Mouse (Mus musculus) myocyte (in vitro differentiated cells): ENCODE measurements at regions not wholly inside any gene's neighbourhood (a gene's known extent, or its start where the extent isn't known, plus 50 kb on each side); places are given as distances from the start of the nearest gene placed in this dataset.

Experiments used
- H3K27me3 ChIP-seq: one replicate; pipeline ENCODE4 v1.6.1; 2011; ENCODE audit not compliant: control insufficient read depth, insufficient read depth, insufficient read length
- H3K36me3 ChIP-seq: one replicate; pipeline ENCODE4 v1.6.1; 2011; ENCODE audit not compliant: control insufficient read depth, insufficient read depth
- H3K4me2 ChIP-seq: one replicate; pipeline ENCODE4 v1.6.1; 2011; ENCODE audit warnings: low read depth, control low read depth
- H3K4me3 ChIP-seq: one replicate; pipeline ENCODE4 v1.5.1; 2011; ENCODE audit warnings: mild to moderate bottlenecking, control low read depth, moderate library complexity
- H3K79me2 ChIP-seq: one replicate; pipeline ENCODE4 v1.6.1; 2011; ENCODE audit not compliant: control insufficient read depth, insufficient read depth
- H3ac ChIP-seq: one replicate; pipeline ENCODE4 v1.6.1; 2011; ENCODE audit not compliant: control insufficient read depth, insufficient read length
- CEBPB ChIP-seq: IDR thresholded peaks from 2 replicates; pipeline ENCODE4 v1.6.1; 2011; ENCODE audit warnings: mild to moderate bottlenecking, moderate library complexity; ENCODE audit not compliant: poor library complexity, insufficient read depth, severe bottlenecking
- E2F4 ChIP-seq: IDR thresholded peaks from one replicate; pipeline ENCODE4 v1.6.1; 2011; ENCODE audit warnings: mild to moderate bottlenecking, control low read depth, moderate library complexity; ENCODE audit not compliant: insufficient read depth
- MAX ChIP-seq: IDR thresholded peaks from one replicate; pipeline ENCODE4 v1.6.1; 2011; ENCODE audit warnings: low read depth, mild to moderate bottlenecking, control low read depth
- MYOD1 ChIP-seq, 3 experiments: IDR thresholded peaks; one replicate each; pipeline ENCODE4 v1.6.1; 2011; ENCODE audit warnings: control low read depth in 2 of 3, low read depth in 2 of 3, mild to moderate bottlenecking in 2 of 3, moderate library complexity in 1 of 3; ENCODE audit not compliant: insufficient read length in 2 of 3, control insufficient read depth in 1 of 3
- MYOG ChIP-seq, 3 experiments: IDR thresholded peaks; one replicate each; pipeline ENCODE4 v1.6.1; 2011; ENCODE audit warnings: control low read depth in 2 of 3, low read depth in 2 of 3, mild to moderate bottlenecking in 2 of 3; ENCODE audit not compliant: insufficient read length in 2 of 3, control insufficient read depth in 1 of 3, insufficient read depth in 1 of 3
- POLR2A ChIP-seq: IDR thresholded peaks from one replicate; pipeline ENCODE4 v1.6.1; 2011; ENCODE audit warnings: low read depth, mild to moderate bottlenecking, control low read depth, moderate library complexity; ENCODE audit not compliant: insufficient read length
- POLR2AphosphoS2 ChIP-seq: IDR thresholded peaks from one replicate; pipeline ENCODE4 v1.6.1; 2011; ENCODE audit warnings: low read depth, control low read depth; ENCODE audit not compliant: insufficient read length
- REST ChIP-seq: IDR thresholded peaks from one replicate; pipeline ENCODE4 v1.6.1; 2011; ENCODE audit warnings: mild to moderate bottlenecking, control low read depth, moderate library complexity; ENCODE audit not compliant: insufficient read depth, insufficient read length
- SRF ChIP-seq: IDR thresholded peaks from one replicate; pipeline ENCODE4 v1.6.1; 2011; ENCODE audit warnings: low read depth; ENCODE audit not compliant: control insufficient read depth, insufficient read length
- TCF12 ChIP-seq: IDR thresholded peaks from one replicate; pipeline ENCODE4 v1.6.1; 2011; ENCODE audit warnings: mild to moderate bottlenecking, control low read depth; ENCODE audit not compliant: poor library complexity, insufficient read depth, severe bottlenecking
- TCF3 ChIP-seq: IDR thresholded peaks from one replicate; pipeline ENCODE4 v1.6.1; 2011; ENCODE audit warnings: low read depth, control low read depth; ENCODE audit not compliant: insufficient read length
- USF1 ChIP-seq: IDR thresholded peaks from one replicate; pipeline ENCODE4 v1.6.1; 2011; ENCODE audit warnings: low read depth, mild to moderate bottlenecking, control low read depth, moderate library complexity

DNA sequence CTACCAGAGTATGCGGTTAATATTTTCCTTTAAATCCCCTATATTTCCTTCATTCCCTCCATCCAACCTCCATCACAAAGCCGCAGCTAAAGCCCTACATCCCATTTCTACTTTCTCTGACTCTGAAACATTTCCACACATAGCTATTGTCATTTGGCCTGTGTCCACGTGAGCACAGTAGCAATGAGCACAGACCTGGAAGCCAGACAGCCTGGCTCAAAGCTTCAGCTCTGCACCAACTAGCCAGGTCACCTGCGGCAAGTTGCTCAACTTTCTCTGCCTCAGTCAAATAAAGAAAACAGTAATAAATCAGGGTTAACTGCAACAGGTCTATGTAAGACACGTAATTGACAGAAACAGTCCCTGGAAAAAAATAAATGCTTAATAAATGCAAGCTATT, 247.8 kb upstream of the Maf start:
- H3K4me2 ChIP-seq: no peak overlapping the region
- H3K4me3 ChIP-seq: no peak overlapping the region
- TF ChIP-seq MYOG (IDR thresholded peaks at IDR 0.05; ENCODE audit: control insufficient read depth in 1 of 3, insufficient read depth in 1 of 3, insufficient read length in 2 of 3, low read depth in 2 of 3) (no peak), E2F4 (no peak), MAX (no peak), MYOD1 (IDR thresholded peaks at IDR 0.05; ENCODE audit: control insufficient read depth in 1 of 3, insufficient read length in 2 of 3, low read depth in 2 of 3) (no peak), USF1 (no peak), CEBPB (no peak), TCF12 (no peak), TCF3 (no peak), SRF (no peak), POLR2A (no peak), REST (no peak), POLR2AphosphoS2 (no peak)
- no peaks in the 10 kb centered on the region for H3K79me2 ChIP-seq
- H3K27me3 ChIP-seq: no peaks in the 10 kb centered on the region
- H3K36me3 ChIP-seq: no peaks in the 10 kb centered on the region
- no peak overlapping the region for H3ac ChIP-seq

DNA sequence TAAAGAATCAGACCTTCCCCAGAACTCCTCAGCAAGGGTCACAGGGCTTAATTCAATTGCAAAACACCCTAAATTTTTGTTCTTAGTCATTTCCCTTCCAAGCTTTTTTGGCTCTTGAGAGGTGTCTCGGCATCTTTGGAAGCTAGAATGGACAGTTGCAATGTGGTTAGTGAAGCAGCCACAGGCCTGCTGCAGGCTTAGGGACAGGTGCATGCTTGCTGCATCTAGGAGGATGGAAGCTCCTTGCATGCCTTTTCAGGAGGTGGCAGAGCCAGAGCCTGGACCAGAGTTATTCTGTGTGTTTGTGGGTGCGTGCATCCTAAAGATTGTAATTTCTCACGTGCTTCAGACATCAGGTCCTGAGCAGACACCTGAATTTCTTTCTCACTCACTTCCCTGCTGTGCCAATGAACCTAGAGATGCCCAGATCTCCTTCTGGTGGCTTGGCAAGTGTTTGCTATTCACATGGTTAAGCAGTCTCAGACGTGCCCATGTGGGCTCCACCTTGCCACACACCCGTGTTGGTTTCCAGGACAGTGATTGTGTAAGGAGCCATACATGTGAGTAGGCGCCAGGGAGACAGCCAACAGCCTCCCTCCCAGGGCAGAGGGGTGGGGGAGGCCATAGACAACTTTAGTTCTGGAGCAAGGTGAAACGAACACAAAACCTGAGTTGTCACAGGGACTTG, 246.3 kb upstream of the Maf start:
- H3K27me3 ChIP-seq: no peaks in the 10 kb centered on the region
- no peak overlapping the region for H3K4me3 ChIP-seq
- H3ac ChIP-seq: no peak overlapping the region
- TF ChIP-seq TCF12: no peak
- TF ChIP-seq CEBPB: no peak
- TF ChIP-seq POLR2AphosphoS2: no peak
- TF ChIP-seq SRF: no peak
- no peak for TF ChIP-seq USF1
- peak in 1 of 3 experiments; percentile 64 for TF ChIP-seq MYOG (IDR thresholded peaks at IDR 0.05; ENCODE audit: control insufficient read depth in 1 of 3, insufficient read depth in 1 of 3, insufficient read length in 2 of 3, low read depth in 2 of 3)
- no peak for TF ChIP-seq E2F4
- no peak for TF ChIP-seq TCF3
- TF ChIP-seq MAX: no peak
- TF ChIP-seq REST: no peak
- TF ChIP-seq MYOD1 (IDR thresholded peaks at IDR 0.05; ENCODE audit: control insufficient read depth in 1 of 3, insufficient read length in 2 of 3, low read depth in 2 of 3): peak in 2 of 3 experiments; percentile 55 to 57
- no peak overlapping the region for H3K4me2 ChIP-seq
- no peaks in the 10 kb centered on the region for H3K79me2 ChIP-seq
- H3K36me3 ChIP-seq: no peaks in the 10 kb centered on the region

DNA sequence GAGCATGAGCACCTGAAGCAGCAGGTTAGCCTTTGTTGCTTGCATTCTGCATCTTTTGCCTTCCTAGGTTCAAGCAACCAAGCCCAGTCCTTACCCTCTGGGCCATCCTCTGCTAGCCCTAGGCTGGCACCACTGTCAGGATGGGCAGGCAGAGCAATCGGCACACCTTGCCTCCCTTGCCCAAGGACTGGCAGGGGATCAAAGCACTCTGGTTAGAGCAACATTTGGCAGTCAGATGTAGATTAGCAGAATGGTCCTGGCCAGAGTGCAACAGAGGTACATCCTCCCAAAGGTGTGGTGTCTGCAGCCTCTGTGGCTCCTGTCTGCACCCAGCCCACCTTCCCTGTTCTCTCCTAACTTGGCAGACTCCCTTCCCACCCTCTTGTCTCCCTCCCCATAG, 244.9 kb upstream of the Maf start:
- Histone ChIP-seq H3K4me2 (no peak overlapping the region), H3K4me3 (no peak overlapping the region), H3K79me2 (no peaks in the 10 kb centered on the region), H3K36me3 (no peaks in the 10 kb centered on the region), H3K27me3 (no peaks in the 10 kb centered on the region), H3ac (no peak overlapping the region)
- TF ChIP-seq MAX (no peak), USF1 (no peak), SRF (no peak), E2F4 (no peak), REST (no peak), MYOD1 (IDR thresholded peaks at IDR 0.05; ENCODE audit: control insufficient read depth in 1 of 3, insufficient read length in 2 of 3, low read depth in 2 of 3) (no peak), CEBPB (no peak), MYOG (IDR thresholded peaks at IDR 0.05; ENCODE audit: control insufficient read depth in 1 of 3, insufficient read depth in 1 of 3, insufficient read length in 2 of 3, low read depth in 2 of 3) (no peak), TCF3 (no peak), POLR2A (no peak), TCF12 (no peak), POLR2AphosphoS2 (no peak)

DNA sequence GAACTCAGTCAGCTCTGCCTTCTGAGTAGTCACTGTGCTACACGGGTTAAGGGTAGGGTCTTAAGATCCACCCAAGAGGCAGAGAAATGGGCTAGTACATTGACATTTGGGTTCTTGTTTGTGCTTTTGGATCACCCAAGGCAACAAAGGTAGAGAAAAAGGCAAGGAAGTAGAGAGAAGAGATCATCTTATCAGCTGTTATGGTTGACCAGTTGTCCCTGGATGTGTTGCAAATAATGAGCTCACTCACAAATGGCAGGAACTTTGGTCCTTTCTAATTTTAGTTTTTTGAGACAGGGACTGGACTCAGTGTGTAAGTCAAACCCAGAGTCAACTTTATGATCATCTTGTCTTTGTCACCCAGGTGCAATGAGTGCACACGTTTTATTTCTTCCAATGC, 241.3 kb upstream of the Maf start:
- no peak overlapping the region for H3K4me2 ChIP-seq
- H3ac ChIP-seq: no peak overlapping the region
- no peak for TF ChIP-seq TCF12
- no peak for TF ChIP-seq REST
- TF ChIP-seq E2F4: no peak
- no peak for TF ChIP-seq MYOG (IDR thresholded peaks at IDR 0.05; ENCODE audit: control insufficient read depth in 1 of 3, insufficient read depth in 1 of 3, insufficient read length in 2 of 3, low read depth in 2 of 3)
- no peak for TF ChIP-seq TCF3
- no peak for TF ChIP-seq POLR2AphosphoS2
- TF ChIP-seq CEBPB: no peak
- no peak overlapping the region for H3K4me3 ChIP-seq
- H3K36me3 ChIP-seq: no peaks in the 10 kb centered on the region
- no peaks in the 10 kb centered on the region for H3K27me3 ChIP-seq
- H3K79me2 ChIP-seq: no peaks in the 10 kb centered on the region

DNA sequence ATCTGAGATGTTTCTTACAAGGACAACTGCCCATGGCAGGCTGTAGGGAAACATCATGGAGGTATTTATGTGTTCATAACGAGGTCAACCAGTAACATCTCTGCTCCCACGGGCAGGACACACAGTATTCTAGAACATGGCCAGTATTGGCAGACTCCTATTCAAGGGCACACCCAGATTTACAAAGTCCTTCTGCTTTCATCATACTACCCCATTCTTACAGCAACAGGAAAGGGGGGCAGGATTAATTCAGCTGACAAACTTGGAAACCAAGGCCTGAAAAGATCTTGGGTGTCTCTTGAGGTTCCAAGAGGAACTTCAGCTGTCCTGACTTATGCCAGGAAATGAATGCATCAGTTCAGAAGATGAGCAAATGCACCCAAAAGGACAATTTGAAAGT, 240.4 kb upstream of the Maf start:
- no peak overlapping the region for H3K4me2 ChIP-seq
- H3K36me3 ChIP-seq: no peaks in the 10 kb centered on the region
- peaks cover 5% of the 10 kb centered on the region for H3K27me3 ChIP-seq
- no peak for TF ChIP-seq MYOD1 (IDR thresholded peaks at IDR 0.05; ENCODE audit: control insufficient read depth in 1 of 3, insufficient read length in 2 of 3, low read depth in 2 of 3)
- no peak for TF ChIP-seq MYOG (IDR thresholded peaks at IDR 0.05; ENCODE audit: control insufficient read depth in 1 of 3, insufficient read depth in 1 of 3, insufficient read length in 2 of 3, low read depth in 2 of 3)
- TF ChIP-seq REST: no peak
- TF ChIP-seq USF1: no peak
- no peak for TF ChIP-seq TCF12
- no peak for TF ChIP-seq CEBPB
- no peak for TF ChIP-seq MAX
- TF ChIP-seq TCF3: no peak
- TF ChIP-seq POLR2A: no peak
- TF ChIP-seq E2F4: no peak
- TF ChIP-seq SRF: no peak
- no peak for TF ChIP-seq POLR2AphosphoS2
- no peak overlapping the region for H3K4me3 ChIP-seq
- no peak overlapping the region for H3ac ChIP-seq
- no peaks in the 10 kb centered on the region for H3K79me2 ChIP-seq
